Mouse (Mus musculus) MEL-GATA-1-ER (cell line): ENCODE data around the gene Spem1.
A peak's percentile ranks its signal among the peaks of the same experiment; 100 is the strongest.

Source experiments
- DNase-seq: peaks from one replicate; pipeline ENCODE4 v3.0.0-alpha.2; 2012; ENCODE audit warnings: low read depth; ENCODE audit errors: extremely low read depth

Spem1 gene

DNA sequence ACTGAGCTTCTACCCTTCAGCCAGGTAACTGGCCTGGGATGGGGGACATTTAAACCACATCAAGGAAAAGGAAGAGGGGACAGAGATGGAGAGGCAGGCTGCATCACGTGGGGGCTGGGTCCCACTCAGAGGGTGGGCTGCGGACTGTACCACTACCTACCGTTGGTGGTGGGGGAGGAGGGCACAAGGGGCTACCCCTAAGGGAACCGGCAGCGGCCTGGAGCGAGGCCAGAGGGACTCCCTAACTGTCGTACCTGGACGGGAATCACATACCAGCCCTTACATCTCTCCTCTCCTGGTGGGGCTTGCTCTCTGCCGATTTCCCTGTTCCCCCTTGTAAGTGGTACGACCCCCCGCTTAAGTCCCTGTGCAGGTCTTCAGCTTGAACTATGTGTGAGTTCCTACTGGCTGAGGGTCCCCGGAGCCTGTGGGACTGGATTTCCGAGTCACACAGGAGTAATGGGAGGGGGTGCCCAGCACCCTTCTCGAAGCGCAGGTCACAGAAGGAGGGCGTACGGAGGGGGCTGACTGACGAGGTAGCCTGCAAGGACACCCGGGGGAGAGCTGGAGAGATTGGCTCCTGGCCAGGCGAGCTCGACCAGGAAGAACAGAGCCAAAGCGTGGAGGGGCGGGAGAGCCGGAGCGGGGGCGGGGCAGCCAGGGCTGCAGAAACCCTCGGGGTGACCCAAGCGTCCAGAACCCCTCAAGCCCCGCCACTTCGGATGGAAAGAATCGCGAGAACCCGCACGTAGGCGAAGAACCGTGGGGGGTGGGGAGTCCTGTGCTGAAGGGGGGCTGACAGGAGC, 21.4 kb downstream of the Spem1 start:
- DNase-seq, result peak; percentile 79

DNA sequence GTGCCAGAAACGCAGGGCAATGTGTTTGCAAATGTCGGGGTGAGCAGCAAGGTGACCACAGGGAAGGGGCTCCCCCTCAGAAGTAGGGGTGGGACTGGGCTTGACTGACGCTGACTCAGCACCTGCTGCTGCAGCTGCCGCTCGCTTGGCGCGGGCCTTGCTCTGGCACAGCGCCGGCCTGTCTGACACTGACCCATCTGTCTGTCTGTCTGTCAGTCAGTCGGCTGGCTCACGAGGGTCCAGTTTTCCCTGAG, 21.9 kb downstream of the Spem1 start:
- peak; percentile 57 for DNase-seq

DNA sequence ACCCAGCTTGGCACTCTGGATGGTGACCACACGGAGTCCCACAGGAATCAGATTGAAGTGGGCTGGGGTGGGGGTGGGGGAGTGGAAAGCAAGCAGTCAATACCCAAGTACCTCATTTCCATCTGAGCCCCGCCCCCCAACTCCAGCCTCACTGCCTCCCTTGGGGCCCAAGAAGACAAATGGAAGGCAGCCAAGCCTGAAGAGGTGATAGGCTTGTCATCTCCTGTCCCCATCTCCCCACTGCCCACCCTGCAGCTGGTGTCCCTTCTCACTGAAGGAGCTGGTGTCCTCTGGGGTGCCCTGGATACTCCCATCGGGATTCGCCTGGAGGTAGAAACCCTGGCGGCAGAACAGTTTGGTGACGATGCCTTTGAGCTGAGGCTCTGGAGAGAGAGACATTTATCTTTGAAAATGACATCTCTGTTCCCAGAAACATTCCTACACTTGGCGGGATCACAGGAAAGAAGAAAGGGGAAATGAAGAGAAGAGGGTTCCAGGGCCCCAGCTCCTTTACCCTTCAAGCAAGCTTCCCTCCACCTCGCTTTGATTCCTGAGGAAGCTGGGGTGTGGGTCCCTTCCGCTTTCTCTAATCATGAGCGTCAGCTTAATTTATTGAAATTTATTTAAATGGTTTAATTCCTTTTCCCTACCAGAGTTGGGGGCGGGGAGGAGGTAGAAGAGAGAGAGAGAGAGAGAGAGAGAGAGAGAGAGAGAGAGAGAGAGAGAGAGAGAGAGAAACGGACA, 22.4 kb downstream of the Spem1 start:
- DNase-seq, result peak; percentile 74

DNA sequence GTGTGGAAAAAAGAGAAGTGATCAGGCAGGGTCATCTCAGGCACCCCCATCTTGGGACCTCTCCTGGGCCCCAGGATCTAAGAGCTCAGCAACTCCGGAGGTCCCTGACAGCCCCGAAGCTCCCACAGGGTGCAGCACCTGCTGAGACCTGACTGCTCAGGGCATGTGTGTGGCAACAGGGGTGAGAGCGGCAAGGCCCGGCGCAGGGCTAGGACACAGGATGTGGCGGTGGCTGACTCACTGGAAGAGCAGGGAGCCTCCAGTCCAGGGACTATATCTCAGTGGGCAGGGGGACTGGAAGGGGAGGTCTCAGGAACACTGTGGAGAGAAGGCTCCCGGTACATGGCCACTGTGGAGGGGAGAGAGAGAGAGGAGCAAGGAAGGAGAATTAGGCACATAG, 24.1 kb downstream of the Spem1 start:
- DNase-seq, result no peak

DNA sequence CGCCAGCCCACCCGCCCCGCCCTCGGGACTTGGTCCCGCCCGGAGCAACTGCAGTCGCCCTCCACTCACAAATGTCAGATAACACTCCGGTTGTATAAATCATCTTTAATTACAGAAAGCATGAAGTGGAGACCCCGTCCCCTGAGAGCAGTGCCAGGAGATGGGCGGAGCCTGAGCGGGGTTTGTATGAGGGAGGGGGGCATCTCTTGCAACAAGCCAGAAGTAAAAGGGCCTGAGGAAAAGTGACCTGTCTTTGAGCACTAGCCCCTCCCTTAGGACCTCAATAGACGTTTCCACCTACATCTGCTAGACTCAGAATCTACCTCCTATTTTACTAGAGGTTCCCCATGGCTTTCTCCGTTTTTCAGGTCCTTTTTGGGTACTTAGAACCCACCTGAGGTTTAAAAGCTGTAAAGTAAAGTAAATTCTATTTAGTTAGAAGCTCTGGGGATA, 26.0 kb downstream of the Spem1 start:
- DNase-seq, result no peak

DNA sequence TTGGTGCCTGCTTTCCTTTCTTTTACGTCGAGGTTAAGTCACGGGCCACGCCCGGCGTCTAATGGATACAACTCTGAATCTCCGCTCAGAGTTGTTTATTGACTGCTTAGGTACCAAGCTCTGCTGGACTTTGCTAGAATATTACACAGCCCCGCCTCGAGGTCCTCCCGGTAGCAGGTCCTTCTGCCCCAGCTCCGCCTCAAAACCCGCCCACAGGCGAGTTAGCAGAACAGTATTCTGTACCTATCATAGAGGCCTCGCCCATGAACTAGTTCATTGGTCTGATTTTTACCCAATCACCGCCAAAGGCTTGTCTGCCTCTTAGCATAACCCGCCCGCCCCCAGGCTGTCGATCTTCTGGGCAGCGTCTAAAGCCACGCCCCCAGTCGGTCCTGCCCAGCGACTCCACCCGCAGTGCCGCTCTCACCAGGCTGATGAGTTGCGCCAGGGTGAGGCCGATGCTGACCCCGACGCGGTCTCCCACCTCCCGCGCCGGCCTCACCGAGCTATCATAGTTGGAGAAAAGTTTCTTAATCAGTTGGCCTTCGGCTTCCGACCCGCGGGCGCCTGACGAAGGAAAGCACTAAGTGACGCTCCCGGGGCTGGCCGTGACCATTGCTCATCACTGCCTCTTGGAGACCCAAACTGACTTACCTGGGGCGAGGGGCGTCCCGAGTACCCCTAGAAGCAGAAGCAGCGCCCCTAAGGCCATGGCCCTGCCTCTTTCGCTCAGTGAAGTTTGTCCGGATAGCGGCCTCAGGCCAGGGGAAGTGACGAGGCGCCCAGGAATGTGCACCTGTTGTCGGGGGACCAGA, 26.6 kb downstream of the Spem1 start, which contains the start of gene Chrnb1:
TSS of gene Chrnb1 (minus strand) at position 776 of the 815 bp plus-strand sequence.
- peak; percentile 98 for DNase-seq

DNA sequence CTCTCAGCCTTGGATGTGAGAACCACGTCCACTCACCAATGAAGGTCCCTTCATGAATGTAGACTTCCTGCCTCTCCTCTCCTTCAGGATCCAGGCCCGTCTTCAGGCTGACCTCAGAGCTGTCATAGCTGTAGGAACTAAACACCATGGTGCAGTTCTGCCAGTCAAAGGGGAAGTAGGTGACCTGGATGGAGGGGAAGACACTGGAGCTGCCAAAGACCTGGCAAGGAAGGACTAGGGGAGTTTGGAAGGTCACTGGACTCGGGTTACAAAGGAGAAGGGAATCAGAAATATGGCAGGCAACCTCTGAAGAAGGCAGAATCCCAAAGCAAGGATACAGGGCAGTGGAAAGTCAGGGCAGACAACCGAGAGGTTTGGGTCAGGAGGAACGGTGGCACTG, 28.6 kb downstream of the Spem1 start:
- no peak for DNase-seq

DNA sequence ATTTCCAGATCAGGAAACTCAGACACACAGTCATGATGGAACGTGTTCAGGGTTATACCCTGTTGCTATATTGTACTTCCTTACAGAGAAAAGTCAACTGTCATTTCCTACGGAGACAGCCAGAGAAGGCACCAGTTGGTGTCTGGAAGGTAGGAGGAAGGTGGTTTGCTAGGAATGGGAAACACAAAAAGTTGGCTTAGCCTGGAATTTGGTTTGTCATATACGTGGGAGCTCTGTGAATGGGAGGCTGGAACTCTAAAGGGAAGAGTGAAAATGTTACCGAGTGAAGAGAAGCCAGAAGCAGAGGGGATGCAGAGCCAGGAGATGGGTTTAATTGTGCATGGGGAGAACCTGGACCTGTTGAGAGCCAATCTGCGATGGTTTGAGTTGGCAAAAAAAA, 30.6 kb downstream of the Spem1 start:
- DNase-seq, result no peak

DNA sequence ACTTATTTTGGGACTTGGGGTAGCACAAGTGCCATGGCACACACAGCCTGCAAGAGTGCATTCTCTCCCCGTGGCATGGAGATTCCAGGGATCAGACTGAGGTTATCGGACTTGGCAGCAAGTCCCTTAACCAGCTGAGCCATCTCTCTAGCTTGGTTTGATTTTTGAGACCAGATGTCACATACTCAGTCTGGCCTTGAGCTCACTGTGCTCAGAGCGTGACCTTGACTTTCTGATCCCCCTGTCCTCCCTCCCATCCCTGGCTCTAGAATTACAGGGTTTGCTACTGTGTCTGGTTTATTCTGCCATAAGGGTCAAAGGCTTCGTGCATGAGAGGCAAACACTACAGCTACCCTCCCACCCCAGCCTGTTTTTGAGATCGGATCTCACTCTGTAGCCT, 32.5 kb downstream of the Spem1 start:
- no peak for DNase-seq

DNA sequence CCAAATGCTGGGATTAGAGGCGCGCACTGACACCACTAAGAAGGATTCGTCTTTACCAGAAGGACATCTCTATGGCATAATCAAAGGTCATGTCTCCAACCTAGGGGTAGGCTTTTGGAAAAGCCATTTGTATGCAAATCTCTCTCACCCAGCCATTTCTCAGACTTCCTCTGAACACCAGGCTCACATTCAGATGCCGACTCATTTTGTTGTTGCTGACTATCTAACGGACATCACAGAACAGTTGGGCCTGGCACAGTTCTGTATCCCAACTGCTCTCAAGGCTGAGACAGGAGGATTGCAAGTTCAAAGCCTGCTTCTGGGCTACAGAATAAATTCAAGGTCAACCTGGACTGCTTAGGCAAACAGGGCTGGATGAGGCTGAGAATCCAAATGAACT, 34.7 kb downstream of the Spem1 start:
- no peak for DNase-seq

DNA sequence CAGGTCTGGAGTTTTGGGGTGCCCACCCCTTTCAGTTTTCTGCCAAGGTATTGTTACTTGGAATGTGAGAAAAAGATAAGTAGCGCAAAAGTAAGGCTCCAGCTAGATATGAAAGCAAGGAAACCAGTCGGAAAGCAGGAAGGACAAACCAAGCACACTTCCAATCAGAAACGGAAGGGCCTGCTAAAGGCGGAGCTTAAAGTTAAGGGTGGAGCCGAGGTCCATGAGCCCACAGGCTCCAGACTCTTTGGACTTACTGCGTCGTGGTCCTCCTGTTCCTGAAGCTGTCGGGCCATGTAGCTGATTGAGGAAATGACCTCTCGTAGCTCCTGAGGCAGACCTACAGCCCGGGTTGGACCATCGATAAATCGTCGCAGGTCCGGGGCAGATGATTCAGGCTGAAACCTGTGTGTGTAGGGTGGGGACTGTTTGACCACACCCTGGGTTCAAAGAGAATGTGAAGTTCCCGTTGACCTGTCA, 37.1 kb downstream of the Spem1 start:
- DNase-seq, result peak; percentile 86

DNA sequence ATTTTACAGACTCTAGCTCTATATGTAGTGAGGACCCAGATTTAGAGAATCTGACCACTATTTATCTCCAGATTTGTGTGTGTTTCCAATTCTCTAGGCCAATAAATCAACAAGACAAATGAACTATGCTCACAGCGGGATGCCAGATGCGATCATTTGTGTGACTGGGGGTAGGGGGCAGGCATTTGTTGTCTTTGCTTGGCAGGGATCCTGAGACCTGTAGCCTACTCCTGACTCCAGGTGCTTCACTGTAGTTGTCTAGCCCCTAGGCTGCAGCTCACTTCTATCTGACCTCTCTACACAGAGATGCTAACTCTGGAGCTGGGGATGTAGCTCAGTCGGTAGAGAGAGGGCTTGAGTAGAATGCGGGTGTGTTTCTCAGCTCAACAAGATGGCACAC, 40.2 kb downstream of the Spem1 start:
- no peak for DNase-seq

DNA sequence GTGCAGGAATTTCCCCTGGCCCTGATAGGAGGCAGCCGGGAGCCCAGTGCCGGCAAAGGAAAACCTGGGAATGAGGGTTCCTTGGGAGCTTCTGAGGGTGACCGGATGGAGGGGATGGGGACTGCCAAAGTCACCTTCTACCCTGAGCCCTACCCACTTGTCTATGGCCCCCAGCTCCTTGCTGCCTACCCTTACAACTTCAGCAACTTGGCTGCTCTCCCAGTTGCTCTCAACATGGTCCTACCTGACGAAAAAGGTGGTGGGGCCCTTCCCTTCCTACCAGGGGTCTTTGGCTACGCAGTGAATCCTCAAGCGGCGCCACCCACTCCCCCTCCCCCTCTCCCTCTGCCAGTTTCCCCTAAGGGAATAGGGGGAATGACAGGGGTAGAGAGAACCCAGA, 43.0 kb downstream of the Spem1 start:
- DNase-seq, result no peak

DNA sequence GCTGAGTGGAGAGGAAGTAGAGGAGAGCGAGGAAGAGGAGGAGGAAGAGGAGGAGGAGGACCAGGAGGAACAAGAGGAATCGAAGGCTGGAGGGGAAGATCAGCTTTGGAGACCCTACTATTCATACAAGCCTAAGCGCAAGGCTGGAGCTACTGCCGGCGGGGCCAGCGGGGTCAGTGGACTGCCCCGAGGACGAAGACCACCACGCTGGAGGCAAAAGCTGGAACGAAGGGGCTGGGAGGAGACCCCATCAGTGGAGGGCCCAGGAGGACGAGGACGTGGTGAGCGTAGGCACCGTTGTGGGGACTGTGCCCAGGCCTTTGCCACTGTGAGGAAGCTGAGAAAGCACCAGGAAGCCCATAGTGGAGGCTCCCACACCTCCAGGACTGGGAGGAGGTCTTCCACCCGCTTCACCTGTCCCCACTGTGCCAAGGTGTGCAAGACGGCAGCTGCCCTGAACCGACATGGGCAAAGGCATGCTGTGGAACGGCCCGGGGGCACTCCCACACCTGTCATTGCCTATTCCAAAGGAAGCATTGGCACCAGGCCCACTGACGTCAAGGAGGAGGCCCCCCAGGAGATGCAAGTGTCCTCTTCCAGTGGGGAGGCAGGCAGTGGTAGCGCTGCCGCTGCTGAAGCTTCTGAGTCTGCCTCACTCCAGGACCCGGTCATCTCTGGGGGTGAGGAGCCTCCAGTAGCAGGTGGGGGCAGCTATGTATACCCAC, 43.6 kb downstream of the Spem1 start:
- DNase-seq, result no peak

DNA sequence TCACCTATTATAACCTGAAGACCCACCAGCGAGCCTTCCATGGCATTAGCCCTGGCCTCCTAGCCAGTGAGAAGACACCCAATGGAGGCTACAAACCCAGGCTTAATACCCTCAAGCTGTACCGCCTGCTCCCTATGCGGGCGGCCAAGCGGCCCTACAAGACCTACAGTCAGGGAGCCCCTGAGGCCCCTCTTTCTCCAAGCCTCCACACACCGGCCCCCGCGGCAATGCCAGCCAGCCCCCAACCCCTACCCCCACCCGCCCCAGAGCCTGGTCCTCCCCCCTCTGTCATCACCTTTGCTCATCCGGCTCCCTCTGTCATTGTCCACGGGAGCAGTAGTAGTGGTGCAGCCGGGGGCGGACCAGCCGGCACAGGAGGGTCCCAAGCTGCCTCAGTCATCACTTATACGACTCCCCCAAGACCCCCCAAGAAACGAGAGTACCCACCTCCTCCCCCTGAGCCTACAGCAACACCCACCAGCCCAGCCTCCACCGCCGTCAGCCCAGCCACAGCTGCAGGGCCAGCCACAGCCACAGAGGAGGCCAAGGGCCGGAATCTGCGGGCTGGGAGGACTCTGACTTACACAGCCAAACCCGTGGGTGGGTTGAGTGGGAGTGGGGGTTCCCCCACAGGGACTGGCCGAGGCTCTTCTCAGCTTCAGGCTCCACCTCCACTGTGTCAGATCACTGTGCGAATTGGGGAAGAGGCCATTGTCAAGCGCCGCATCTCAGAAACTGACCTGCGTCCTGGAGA, 44.3 kb downstream of the Spem1 start:
- no peak for DNase-seq

DNA sequence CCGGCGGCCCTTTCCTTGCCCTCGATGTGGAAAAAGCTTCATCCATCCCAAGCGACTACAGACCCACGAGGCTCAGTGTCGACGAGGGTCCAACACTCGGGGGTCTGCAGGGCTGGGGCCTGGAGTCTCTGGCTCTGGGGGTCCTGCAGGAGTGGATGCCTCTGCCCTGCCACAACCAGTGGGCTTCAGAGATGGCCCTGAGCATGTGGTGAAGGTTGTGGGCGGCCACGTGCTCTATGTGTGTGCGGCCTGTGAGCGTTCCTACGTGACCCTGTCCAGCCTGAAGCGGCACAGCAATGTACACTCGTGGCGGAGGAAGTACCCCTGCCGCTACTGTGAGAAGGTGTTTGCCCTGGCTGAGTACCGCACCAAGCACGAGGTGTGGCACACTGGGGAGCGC, 45.5 kb downstream of the Spem1 start:
- DNase-seq, result no peak

DNA sequence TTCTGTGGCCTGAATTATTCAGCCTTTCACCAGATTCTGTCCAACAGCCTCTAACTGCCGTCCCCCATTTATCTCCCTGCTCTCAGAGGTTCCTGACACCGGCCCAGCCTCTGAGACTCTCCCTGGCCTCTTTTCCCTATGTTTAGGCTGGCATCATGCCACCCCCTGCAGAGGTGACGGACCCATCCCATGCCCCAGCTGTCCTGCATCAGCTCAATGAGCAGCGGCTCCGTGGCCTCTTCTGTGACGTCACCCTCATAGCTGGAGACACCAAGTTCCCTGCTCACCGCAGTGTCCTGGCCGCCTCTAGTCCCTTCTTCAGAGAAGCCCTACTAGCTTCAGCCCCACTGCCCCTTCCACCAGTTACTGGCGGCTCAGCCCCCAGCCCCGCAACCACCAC, 46.3 kb downstream of the Spem1 start:
- no peak for DNase-seq

DNA sequence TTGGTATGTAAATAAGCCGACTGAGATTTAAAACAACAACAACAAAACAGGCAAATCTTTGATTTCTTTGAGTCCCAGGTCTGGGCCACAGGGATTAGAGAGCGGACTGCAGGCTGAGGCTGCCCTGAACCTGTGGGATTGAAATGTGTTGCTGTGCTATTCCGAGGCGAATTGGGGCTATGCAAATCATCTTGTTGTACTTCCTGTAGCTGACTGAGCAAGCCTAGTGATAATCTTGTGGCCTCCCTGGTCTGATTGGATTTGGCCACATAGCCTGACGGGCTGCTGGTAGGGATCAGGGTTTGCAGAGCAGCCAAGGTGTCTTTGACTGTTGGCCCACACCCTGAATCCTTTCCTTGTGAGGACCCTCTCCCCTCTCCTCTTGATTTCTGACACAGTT, 47.0 kb downstream of the Spem1 start:
- DNase-seq, result no peak
